Mouse (Mus musculus): Measurements from ENCODE around the gene 2610002M06Rik.

DNA sequence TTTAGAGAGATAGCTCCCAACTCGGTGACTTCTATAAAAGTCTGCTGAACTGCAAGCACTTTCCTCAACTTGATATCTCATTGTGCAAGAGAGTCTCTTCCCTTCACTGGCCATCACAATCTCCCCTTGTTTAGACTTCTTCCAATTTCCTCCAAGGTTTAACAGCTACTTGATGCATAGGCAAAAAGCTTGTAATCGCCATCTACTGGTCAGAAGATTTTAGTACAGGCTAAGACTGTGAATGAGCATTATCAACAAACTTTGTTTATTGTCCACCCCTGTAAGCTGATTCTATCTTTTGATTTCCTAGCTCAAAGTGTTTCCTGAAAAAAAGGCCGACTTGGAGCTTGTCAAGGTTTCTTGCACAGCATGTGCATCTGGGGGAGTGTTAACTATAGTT, 48.2 kb downstream of the 2610002M06Rik start:
- TF ChIP-seq CTCF (IDR thresholded peaks at IDR 0.05; ENCODE audit: extremely low read depth, insufficient read length, insufficient replicate concordance, low read depth, low read length) (no peak), POLR2A (IDR thresholded peaks at IDR 0.05; ENCODE audit: low read depth, low read length) (no peak)

Measured in small intestine, adult 2 months (tissue).